Mouse (Mus musculus) frontal cortex, postnatal 10 days (tissue): ENCODE measurements at regions not wholly inside any gene's neighbourhood (a gene's known extent, or its start where the extent isn't known, plus 50 kb on each side); places are given as distances from the start of the nearest gene placed in this dataset.

ENCODE experiments used
- DNase-seq, 2 experiments: peaks; one replicate each; pipeline ENCODE4 v3.0.0; 2022; ENCODE audit warnings: low spot score in 2 of 2, mixed read lengths in 1 of 2

DNA sequence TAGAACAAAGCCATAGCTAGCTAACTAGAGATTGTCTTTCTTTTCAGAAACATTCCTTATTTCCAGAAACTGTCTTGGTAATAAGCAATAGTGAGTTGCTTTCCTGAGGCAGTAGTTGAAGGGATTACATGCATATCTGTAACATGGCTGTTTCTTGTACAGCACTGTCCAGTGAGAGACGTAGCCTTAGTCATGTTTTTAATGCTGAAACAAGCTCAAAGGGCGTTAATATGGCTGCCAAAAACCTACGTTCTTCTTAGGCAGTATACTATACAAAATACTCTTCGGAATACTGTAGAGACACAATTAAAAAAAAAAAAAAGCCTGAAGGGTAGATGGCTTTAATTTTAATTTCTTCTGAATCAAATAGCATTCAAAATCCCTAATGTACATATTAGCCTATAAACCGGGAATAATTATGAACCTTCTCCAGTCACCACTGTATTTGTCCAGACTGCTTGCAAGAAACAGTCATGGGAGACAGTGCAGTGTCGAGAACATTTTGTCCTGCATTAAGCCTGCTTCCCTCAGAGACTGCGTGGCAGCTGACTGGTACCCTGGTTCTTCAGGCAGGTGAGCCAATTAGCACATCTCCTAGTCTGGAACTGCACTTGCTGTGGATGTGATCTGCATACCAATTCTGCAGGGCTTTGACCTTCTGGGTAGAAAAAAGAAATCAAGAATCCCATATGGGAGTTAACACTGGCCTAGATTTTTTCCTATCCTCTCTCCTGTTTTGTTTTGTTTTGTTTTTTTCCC, 854.7 kb upstream of the Stxbp6 start:
- DNase-seq = peak in 1 of 2 experiments; percentile 7
